In genomic region chr6:148992373-148993116, GRCm38 (mm10) we compare ENCODE assay signal across 16 mouse cellular contexts. TPM values are rescaled to one million over a fixed set of nuclear protein-coding genes. Genes with fewer than 3 reads are reported as not detected.
DNase-seq lines count a peak whose midpoint lies in the region; ATAC-seq and TF ChIP-seq lines count a peak whose summit lies in the region.
"Had no signal": no experiment of that assay in that cellular context is flagged by ENCODE, and none has a peak within 500 bp of the region (broad histone marks: within the 10 kb centered on the region; RNA-seq: fewer than 3 reads in every experiment).

No protein-coding gene starts in this region.

- no peak overlapping the region for H3K4me3 ChIP-seq in lung, embryonic 14.5 days (ENCODE audit: low read depth, low read length)
- H3K4me3 ChIP-seq in ES-Bruce4 (ENCODE audit: low read depth, low read length) (peak overlapping the region; percentile 93), ES-E14 (ENCODE audit: insufficient read depth in 1 of 2, low read depth in 1 of 2, low read length in 2 of 2, poor library complexity in 1 of 2, severe bottlenecking in 1 of 2) (peak overlapping the region; percentile 67 to 75; a peak in 3 of 4 replicates)
- 0 out of 2 replicates have a peak overlapping the region, but pooled peaks have one; percentile 16 for H3K4me3 ChIP-seq in embryonic facial prominence, embryonic 10.5 days
- H3K4me3 ChIP-seq: embryonic facial prominence, embryonic 12.5 days; heart, embryonic 15.5 days; limb, embryonic 15.5 days had no signal

- 40% methylated on average over 4 of the region's 4 CpGs for WGBS in lung, embryonic 14.5 days
- WGBS in embryonic facial prominence, embryonic 10.5 days, result 20% methylated on average over 4 of the region's 4 CpGs

- peak; percentile 88 for TF ChIP-seq EP300 in ES-Bruce4 (IDR thresholded peaks at IDR 0.05; ENCODE audit: insufficient read depth, low read depth, low read length)

- no peak for TF ChIP-seq CTCF in lung, embryonic 14.5 days (IDR thresholded peaks at IDR 0.05; ENCODE audit: low read depth)
- no peak for TF ChIP-seq CTCF in ES-Bruce4 (IDR thresholded peaks at IDR 0.05; ENCODE audit: low read depth, low read length)

- in situ Hi-C loops in ES-E14 (cut with MboI; ENCODE audit: low sequenced_read_pairs in 2 of 2, unreplicated experiment in 2 of 2), result no loop called here

- H3K27me3 ChIP-seq in lung, embryonic 14.5 days (ENCODE audit: insufficient read depth, low read length), result no peaks in the 10 kb centered on the region
- H3K27me3 ChIP-seq in ES-Bruce4 (ENCODE audit: control insufficient read depth, insufficient read depth, low read length, poor library complexity, severe bottlenecking), result no peaks in the 10 kb centered on the region
- H3K27me3 ChIP-seq in embryonic facial prominence, embryonic 10.5 days (replicated peaks; ENCODE audit: low read depth, poor library complexity, severe bottlenecking), result no peaks in the 10 kb centered on the region
- H3K27me3 ChIP-seq: CH12.LX; embryonic facial prominence, embryonic 12.5 days; heart, embryonic 15.5 days; limb, embryonic 15.5 days had no signal

- H3K27ac ChIP-seq in lung, embryonic 14.5 days (ENCODE audit: low read depth), result peak overlapping the region; percentile 64
- H3K27ac ChIP-seq in ES-Bruce4 (ENCODE audit: insufficient read depth, low read length), result peak overlapping the region; percentile 100
- peak overlapping the region; percentile 100 for H3K27ac ChIP-seq in ES-E14 (ENCODE audit: insufficient read depth, low read depth, low read length, poor library complexity, severe bottlenecking)
- H3K27ac ChIP-seq in embryonic facial prominence, embryonic 10.5 days (replicated peaks), result peak overlapping the region; percentile 82
- H3K27ac ChIP-seq: embryonic facial prominence, embryonic 12.5 days; heart, embryonic 15.5 days; limb, embryonic 15.5 days had no signal

- ATAC-seq in lung, embryonic 14.5 days (ENCODE audit: insufficient read depth), result peak; percentile 63
- ATAC-seq: inflammation-experienced regulatory T-cells, adult 6 months had no signal

- DNase-seq in lung, embryonic 14.5 days, result peak; percentile 48
- no peak for DNase-seq in lung, postnatal 36 days
- peak; percentile 96 for DNase-seq in ES-E14 (ENCODE audit: low read depth, low spot score)
- peak; percentile 48 for DNase-seq in embryonic facial prominence, embryonic 10.5 days (ENCODE audit: low spot score)
- no peak for DNase-seq in thymus, postnatal 14 days
- DNase-seq in adrenal gland, postnatal 25 days, result no peak
- no peak for DNase-seq in cerebellum, adult 11 months
- DNase-seq: cerebellum, adult 11-12 months; kidney, postnatal 25 days; lung, postnatal 14 days had no signal

- no peak overlapping the region for H3K9ac ChIP-seq in lung, embryonic 14.5 days
- H3K9ac ChIP-seq in ES-Bruce4 (ENCODE audit: low read depth, poor library complexity, severe bottlenecking) (peak overlapping the region; percentile 97), ES-E14 (ENCODE audit: insufficient read depth, low read depth, low read length, poor library complexity, severe bottlenecking) (peak overlapping the region; percentile 60; the same call in 1 of the 2 replicates)
- H3K9ac ChIP-seq: embryonic facial prominence, embryonic 12.5 days; heart, embryonic 15.5 days; limb, embryonic 15.5 days had no signal

- no peaks in the 10 kb centered on the region for H3K9me3 ChIP-seq in lung, embryonic 14.5 days (ENCODE audit: low read depth, low read length)
- H3K9me3 ChIP-seq in ES-Bruce4 (replicated peaks; ENCODE audit: control insufficient read depth, insufficient read depth, low read length, poor library complexity, severe bottlenecking), result no peaks in the 10 kb centered on the region
- H3K9me3 ChIP-seq in ES-E14 (ENCODE audit: control insufficient read depth, insufficient read depth, low read depth, low read length), result no peaks in the 10 kb centered on the region
- H3K9me3 ChIP-seq in embryonic facial prominence, embryonic 10.5 days, result no peaks in the 10 kb centered on the region
- H3K9me3 ChIP-seq: embryonic facial prominence, embryonic 12.5 days; heart, embryonic 15.5 days; limb, embryonic 15.5 days had no signal

- no peak for TF ChIP-seq POLR2A in ES-Bruce4 (IDR thresholded peaks at IDR 0.05; ENCODE audit: insufficient read depth, low read length)

- peak overlapping the region; percentile 18; the same call in 1 of the 2 replicates for H3K4me2 ChIP-seq in lung, embryonic 14.5 days
- H3K4me2 ChIP-seq: embryonic facial prominence, embryonic 12.5 days; heart, embryonic 15.5 days; limb, embryonic 15.5 days had no signal

- H3K36me3 ChIP-seq in lung, embryonic 14.5 days (ENCODE audit: insufficient read depth), result peaks cover 10% of the 10 kb centered on the region; the same call in 1 of the 2 replicates
- H3K36me3 ChIP-seq in ES-Bruce4 (ENCODE audit: control insufficient read depth, insufficient read depth, low read length, poor library complexity, severe bottlenecking) (no peaks in the 10 kb centered on the region), ES-E14 (ENCODE audit: control insufficient read depth, insufficient read depth, low read length, poor library complexity, severe bottlenecking) (no peaks in the 10 kb centered on the region)
- H3K36me3 ChIP-seq in embryonic facial prominence, embryonic 10.5 days (replicated peaks), result peaks cover 19% of the 10 kb centered on the region

- no peaks in the 10 kb centered on the region for H3K4me1 ChIP-seq in lung, embryonic 14.5 days (ENCODE audit: insufficient read depth)
- H3K4me1 ChIP-seq in ES-Bruce4 (ENCODE audit: control insufficient read depth, insufficient read depth, low read length) (peaks cover 1% of the 10 kb centered on the region), ES-E14 (ENCODE audit: control insufficient read depth in 2 of 2, insufficient read depth in 2 of 2, low read length in 2 of 2, poor library complexity in 1 of 2) (peaks cover 6 to 25% of the 10 kb centered on the region in 2 experiments; a peak in 3 of 4 replicates)
- H3K4me1 ChIP-seq in embryonic facial prominence, embryonic 10.5 days, result peaks cover 30% of the 10 kb centered on the region
- H3K4me1 ChIP-seq: embryonic facial prominence, embryonic 12.5 days; limb, embryonic 15.5 days had no signal

TF ChIP-seq in ES-E14, 5 proteins besides CTCF, POLR2A, EP300 and RAD21:
- no peak for TF ChIP-seq ZNF384 (IDR thresholded peaks at IDR 0.05; ENCODE audit: low read depth, low read length)
- TF ChIP-seq ZC3H11A (IDR thresholded peaks at IDR 0.05; ENCODE audit: borderline replicate concordance, low read depth, low read length), result no peak
- TF ChIP-seq HCFC1 (IDR thresholded peaks at IDR 0.05; ENCODE audit: borderline replicate concordance, insufficient read depth, low read length), result no peak
- peak; percentile 53 for TF ChIP-seq MAFK (IDR thresholded peaks at IDR 0.05; ENCODE audit: insufficient read depth, low read depth, low read length)
- peak; percentile 88 for TF ChIP-seq CHD2 (IDR thresholded peaks at IDR 0.05; ENCODE audit: low read depth, low read length)
TF ChIP-seq in ES-E14: peak in this region for 2.

RNA-seq across cellular contexts. Expression of gene Sinhcaf, which starts 46.3 kb away (rescaled TPM):
- 150 and 151 TPM in 2 replicates for polyA plus RNA-seq in lung, embryonic 14.5 days (2014; fragmentation: Nextera tagmentation; extraction: Ambion mirVana)
- 406 and 461 TPM in 2 replicates for polyA plus RNA-seq in ES-Bruce4 (2011; ENCODE audit: insufficient read depth, insufficient read length, low read depth, missing spikeins)
- total RNA-seq in ES-E14 (2012; rRNA removed), result 193 and 205 TPM in 2 replicates
- polyA plus RNA-seq in embryonic facial prominence, embryonic 10.5 days (2016; fragmentation: Nextera tagmentation; extraction: Ambion mirVana), result 306 and 334 TPM in 2 replicates
- 37.2 and 41.3 TPM in 2 replicates for total RNA-seq in adrenal gland, postnatal 25 days (2021)

Comparison
In these comparisons a context has a peak if more than half of its experiments do, and no peak if none do; other contexts are left out.
1. DNase-seq: peak in lung, embryonic 14.5 days (single experiment), ES-E14 (single experiment) and embryonic facial prominence, embryonic 10.5 days (single experiment); none in lung, postnatal 36 days (single experiment), thymus, postnatal 14 days (single experiment), adrenal gland, postnatal 25 days (single experiment) and cerebellum, adult 11 months (single experiment).
2. Peak in every context shown above with its lines, with median percentiles within 50 percentile points of each other: H3K27ac ChIP-seq.